Mouse (Mus musculus) midbrain, embryonic 14.5 days (tissue): Measurements from ENCODE around the gene Aldh3a1. TPM values are rescaled to one million over a fixed set of nuclear protein-coding genes. Genes with fewer than 3 reads are reported as not detected.

Experiments
- ATAC-seq: fragments of 200-750 bp; cut with Nextera tagmentation; 2 replicates; pipeline ENCODE4 v1.8.0; 2017; ENCODE audit warnings: moderate number of reproducible peaks, moderate library complexity; ENCODE audit not compliant: low FRiP score, low TSS enrichment
- DNase-seq: peaks from one replicate; pipeline ENCODE4 v3.0.0-alpha.2; 2015
- H3K27ac ChIP-seq: fragments of 300-500 bp; sonication (generic); replicated peaks from 2 replicates; pipeline ENCODE4 v1.5.1; 2014; ENCODE audit warnings: mild to moderate bottlenecking, low read depth, low read length, moderate library complexity
- H3K27me3 ChIP-seq: fragments of 300-500 bp; sonication (generic); 2 replicates; pipeline ENCODE4 v1.6.1; 2014; ENCODE audit warnings: low read length, control low read depth, mixed read lengths; ENCODE audit not compliant: control insufficient read depth, insufficient read depth
- H3K36me3 ChIP-seq: fragments of 300-500 bp; sonication (generic); 2 replicates; pipeline ENCODE4 v1.6.1; 2014; ENCODE audit warnings: low read length, control low read depth; ENCODE audit not compliant: control insufficient read depth, insufficient read depth
- H3K4me1 ChIP-seq: fragments of 300-500 bp; sonication (generic); 2 replicates; pipeline ENCODE4 v1.6.1; 2014; ENCODE audit warnings: mild to moderate bottlenecking, antibody characterized with exemption, low read length, control low read depth; ENCODE audit not compliant: control insufficient read depth, insufficient read depth
- H3K4me2 ChIP-seq: fragments of 300-500 bp; sonication (generic); 2 replicates; pipeline ENCODE4 v1.6.1; 2014; ENCODE audit warnings: mild to moderate bottlenecking, low read length, moderate library complexity
- H3K4me3 ChIP-seq: fragments of 300-500 bp; sonication (generic); replicated peaks from 2 replicates; pipeline ENCODE4 v1.5.1; 2014; ENCODE audit warnings: low read depth, low read length
- H3K9ac ChIP-seq: fragments of 300-500 bp; sonication (generic); replicated peaks from 2 replicates; pipeline ENCODE4 v1.6.1; 2014; ENCODE audit warnings: mild to moderate bottlenecking, low read length, moderate library complexity
- H3K9me3 ChIP-seq: fragments of 300-500 bp; sonication (generic); 2 replicates; pipeline ENCODE4 v1.6.1; 2016; ENCODE audit warnings: low read length, control low read depth, mixed read lengths; ENCODE audit not compliant: control insufficient read depth
- WGBS: fragments of 180-500 bp; shearing (Covaris S2); extraction: QIAGEN DNeasy Blood & Tissue Kit; methylation state at CpG from one replicate; pipeline ENCODE4 v1.1.7; 2014; 5-methylcytosine and 5-hydroxymethylcytosine counted together
- polyA plus RNA-seq: library from polyadenylated mRNA; unstranded; fragments of >200 nt; fragmentation: Nextera tagmentation; extraction: Ambion mirVana; gene quantifications from 2 replicates; pipeline ENCODE4 v1.2.1, GENCODE M21; 2014

The Aldh3a1 gene
- polyA plus RNA-seq, 1 experiment from 2014 or later, result 0.12 TPM

GRCm38 (mm10) chr11:61236015-61236414 lies 28.7 kb downstream of the Aldh3a1 start:
- Histone ChIP-seq H3K4me3 (no peak overlapping the region), H3K27me3 (no peaks in the 10 kb centered on the region), H3K36me3 (no peaks in the 10 kb centered on the region), H3K9ac (no peak overlapping the region), H3K4me2 (no peak overlapping the region), H3K27ac (no peak overlapping the region), H3K9me3 (no peaks in the 10 kb centered on the region), H3K4me1 (0 out of 2 replicates have a peak, but pooled peaks cover 3% of the 10 kb centered on the region)
- no peak for DNase-seq
- WGBS, result 90% methylated on average over 3 of the region's 3 CpGs
- ATAC-seq, result no peak

GRCm38 (mm10) chr11:61244406-61244805 lies 37.1 kb downstream of the Aldh3a1 start:
- Histone ChIP-seq H3K9ac (no peak overlapping the region), H3K4me3 (no peak overlapping the region), H3K36me3 (peaks cover 29% of the 10 kb centered on the region), H3K4me1 (no peaks in the 10 kb centered on the region), H3K27me3 (no peaks in the 10 kb centered on the region), H3K27ac (no peak overlapping the region), H3K4me2 (no peak overlapping the region), H3K9me3 (no peaks in the 10 kb centered on the region)
- DNase-seq (no peak), ATAC-seq (no peak)
- 88% methylated on average over 7 of the region's 7 CpGs for WGBS

GRCm38 (mm10) chr11:61251741-61252140 lies 44.4 kb downstream of the Aldh3a1 start:
- no peaks in the 10 kb centered on the region for H3K9me3 ChIP-seq
- no peak overlapping the region for H3K4me3 ChIP-seq
- H3K27me3 ChIP-seq, result no peaks in the 10 kb centered on the region
- 66% methylated on average over 10 of the region's 10 CpGs for WGBS
- no peak overlapping the region for H3K9ac ChIP-seq
- ATAC-seq, result no peak
- H3K27ac ChIP-seq, result no peak overlapping the region
- DNase-seq, result no peak
- no peaks in the 10 kb centered on the region for H3K4me1 ChIP-seq
- H3K4me2 ChIP-seq, result no peak overlapping the region
- H3K36me3 ChIP-seq, result peaks cover 59% of the 10 kb centered on the region

GRCm38 (mm10) chr11:61252807-61253206 lies 45.5 kb downstream of the Aldh3a1 start:
- Histone ChIP-seq H3K4me3 (no peak overlapping the region), H3K9me3 (no peaks in the 10 kb centered on the region), H3K27ac (no peak overlapping the region), H3K36me3 (peaks cover 67% of the 10 kb centered on the region), H3K4me2 (no peak overlapping the region), H3K9ac (no peak overlapping the region), H3K27me3 (no peaks in the 10 kb centered on the region), H3K4me1 (no peaks in the 10 kb centered on the region)
- no peak for ATAC-seq
- 92% methylated on average over 12 of the region's 12 CpGs for WGBS
- no peak for DNase-seq

GRCm38 (mm10) chr11:61259106-61259505 lies 51.8 kb downstream of the Aldh3a1 start:
- Histone ChIP-seq H3K4me3 (no peak overlapping the region), H3K9ac (no peak overlapping the region), H3K4me2 (no peak overlapping the region), H3K27me3 (no peaks in the 10 kb centered on the region), H3K27ac (no peak overlapping the region), H3K9me3 (no peaks in the 10 kb centered on the region), H3K36me3 (peaks cover 72% of the 10 kb centered on the region), H3K4me1 (no peaks in the 10 kb centered on the region)
- ATAC-seq (no peak), DNase-seq (no peak)
- WGBS, result 90% methylated on average over 6 of the region's 6 CpGs

- no peak overlapping the region for H3K9ac ChIP-seq
- no peak overlapping the region for H3K27ac ChIP-seq
- H3K27me3 ChIP-seq, result no peaks in the 10 kb centered on the region
- no peaks in the 10 kb centered on the region for H3K9me3 ChIP-seq
- H3K36me3 ChIP-seq, result peaks cover 43% of the 10 kb centered on the region
- H3K4me2 ChIP-seq, result no peak overlapping the region
- no peak for ATAC-seq
- H3K4me1 ChIP-seq, result peaks cover 8% of the 10 kb centered on the region
- DNase-seq, result no peak
- H3K4me3 ChIP-seq, result no peak overlapping the region
- WGBS, result 89% methylated on average over 14 of the region's 14 CpGs
These were observed 55.2 kb downstream of the Aldh3a1 start for GRCm38 (mm10) chr11:61262516-61262915.

- H3K27ac ChIP-seq, result no peak overlapping the region
- 92% methylated on average over 1 of the region's 1 CpGs for WGBS
- no peaks in the 10 kb centered on the region for H3K9me3 ChIP-seq
- no peak for DNase-seq
- peaks cover 32% of the 10 kb centered on the region for H3K36me3 ChIP-seq
- no peak overlapping the region for H3K9ac ChIP-seq
- no peak overlapping the region for H3K4me3 ChIP-seq
- no peaks in the 10 kb centered on the region for H3K27me3 ChIP-seq
- H3K4me2 ChIP-seq, result no peak overlapping the region
- no peak for ATAC-seq
- H3K4me1 ChIP-seq, result peaks cover 8% of the 10 kb centered on the region
These were observed 56.5 kb downstream of the Aldh3a1 start for GRCm38 (mm10) chr11:61263841-61264240.

- Histone ChIP-seq H3K27me3 (no peaks in the 10 kb centered on the region), H3K9me3 (no peaks in the 10 kb centered on the region), H3K27ac (peak within 1 kb of the TSS; percentile 93), H3K4me2 (peak within 1 kb of the TSS; percentile 74), H3K4me1 (peaks cover 8% of the 10 kb centered on the region), H3K4me3 (peak within 1 kb of the TSS; percentile 66), H3K9ac (peak within 1 kb of the TSS; percentile 68), H3K36me3 (peaks cover 13% of the 10 kb centered on the region)
- DNase-seq, result peak; percentile 96
- ATAC-seq, result peak; percentile 99
- WGBS, result under 1% methylated on average over 58 of the region's 58 CpGs
These were observed 59.5 kb downstream of the Aldh3a1 start, which contains the start of gene Aldh3a2 for GRCm38 (mm10) chr11:61266551-61267533. TSS of gene Aldh3a2 (minus strand) at chr11:61267464.
